Mouse (Mus musculus) midbrain, embryonic 10.5 days (tissue): ENCODE measurements at regions not wholly inside any gene's neighbourhood (a gene's known extent, or its start where the extent isn't known, plus 50 kb on each side); places are given as distances from the start of the nearest gene placed in this dataset.
A peak's percentile ranks its signal among the peaks of the same experiment; 100 is the strongest.

ENCODE experiments used
- DNase-seq: peaks from one replicate; pipeline ENCODE4 v3.0.0-alpha.2; 2017; ENCODE audit warnings: low spot score
- H3K27ac ChIP-seq: fragments of 300-500 bp; sonication (generic); replicated peaks from 2 replicates; pipeline ENCODE4 v1.5.1; 2016; ENCODE audit warnings: mild to moderate bottlenecking
- H3K27me3 ChIP-seq: fragments of 300-500 bp; sonication (generic); 2 replicates; pipeline ENCODE4 v1.6.1; 2016; ENCODE audit warnings: low read depth, mild to moderate bottlenecking; ENCODE audit not compliant: poor library complexity, severe bottlenecking
- H3K36me3 ChIP-seq: fragments of 300-500 bp; sonication (generic); 2 replicates; pipeline ENCODE4 v1.6.1; 2016; ENCODE audit warnings: mild to moderate bottlenecking, moderate library complexity
- H3K4me1 ChIP-seq: fragments of 300-500 bp; sonication (generic); 2 replicates; pipeline ENCODE4 v1.6.1; 2016
- H3K4me3 ChIP-seq: fragments of 300-500 bp; sonication (generic); 2 replicates; pipeline ENCODE4 v1.5.1; 2016; ENCODE audit warnings: mild to moderate bottlenecking, moderate library complexity
- H3K9me3 ChIP-seq: fragments of 300-500 bp; sonication (generic); replicated peaks from 2 replicates; pipeline ENCODE4 v1.6.1; 2016; ENCODE audit warnings: mild to moderate bottlenecking
- WGBS: fragments of 180-500 bp; shearing (Covaris S2); methylation state at CpG from one replicate; pipeline ENCODE4 v1.1.7; 2016; 5-methylcytosine and 5-hydroxymethylcytosine counted together

DNA sequence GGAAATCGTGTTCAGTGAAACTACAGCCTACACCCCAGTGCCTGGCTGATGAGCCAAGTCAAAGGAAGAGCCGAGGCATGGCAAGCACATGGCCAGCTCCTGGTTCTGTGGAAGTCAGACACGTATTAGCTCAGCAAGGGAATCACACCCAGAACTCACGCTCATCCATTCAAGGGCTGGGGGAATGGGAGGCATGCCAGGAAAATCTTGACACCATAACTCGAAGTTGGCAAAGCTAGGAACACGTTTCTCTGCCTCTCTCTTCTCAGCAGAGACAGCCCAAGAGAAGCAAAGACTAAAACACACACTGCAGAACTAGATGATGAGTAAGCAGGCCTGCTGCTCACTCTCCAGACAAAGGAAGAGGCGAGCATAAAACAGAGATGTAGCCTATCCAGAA is 53.5 kb upstream of the Ypel5 start:
- Histone ChIP-seq H3K9me3 (no peaks in the 10 kb centered on the region), H3K27ac (no peak overlapping the region), H3K36me3 (no peaks in the 10 kb centered on the region), H3K4me3 (no peak overlapping the region), H3K4me1 (no peaks in the 10 kb centered on the region), H3K27me3 (no peaks in the 10 kb centered on the region)
- no peak for DNase-seq
- 73% methylated on average over 7 of the region's 7 CpGs for WGBS

DNA sequence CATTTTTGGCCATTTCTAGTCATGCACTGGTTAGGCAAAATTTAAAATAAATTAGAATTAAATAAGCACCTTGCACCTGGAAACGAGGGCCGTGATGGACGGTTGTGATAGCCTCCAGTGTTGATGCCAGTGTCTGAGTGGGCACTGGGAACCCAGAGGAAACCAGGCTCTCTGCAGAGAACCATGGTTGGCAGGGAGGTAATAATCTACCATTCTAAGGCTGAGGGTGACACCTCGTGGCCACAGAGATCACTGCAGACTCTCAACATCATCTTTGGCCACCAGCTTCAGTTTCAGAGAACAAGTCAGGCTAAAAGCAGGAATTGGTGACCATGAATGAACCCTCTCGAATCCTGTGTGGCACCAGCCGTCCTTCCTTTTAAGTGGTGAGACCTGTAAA is 54.5 kb upstream of the Ypel5 start:
- no peak overlapping the region for H3K27ac ChIP-seq
- peak; percentile 53 for DNase-seq
- 31% methylated on average over 6 of the region's 6 CpGs for WGBS
- no peaks in the 10 kb centered on the region for H3K27me3 ChIP-seq
- H3K9me3 ChIP-seq = no peaks in the 10 kb centered on the region
- H3K4me3 ChIP-seq = no peak overlapping the region
- H3K36me3 ChIP-seq = no peaks in the 10 kb centered on the region
- H3K4me1 ChIP-seq = no peaks in the 10 kb centered on the region

- 74% methylated on average over 4 of the region's 4 CpGs for WGBS
- Histone ChIP-seq H3K36me3 (no peaks in the 10 kb centered on the region), H3K4me1 (no peaks in the 10 kb centered on the region), H3K4me3 (no peak overlapping the region), H3K27ac (no peak overlapping the region), H3K27me3 (no peaks in the 10 kb centered on the region), H3K9me3 (no peaks in the 10 kb centered on the region)
- no peak for DNase-seq
Observed at GRCm38 (mm10) chr17:72768266-72768665, 68.0 kb upstream of the Ypel5 start.

GRCm38 (mm10) chr17:72760937-72761336 is 75.3 kb upstream of the Ypel5 start:
- no peak for DNase-seq
- Histone ChIP-seq H3K27ac (no peak overlapping the region), H3K4me1 (no peaks in the 10 kb centered on the region), H3K27me3 (no peaks in the 10 kb centered on the region), H3K4me3 (no peak overlapping the region), H3K9me3 (no peaks in the 10 kb centered on the region), H3K36me3 (no peaks in the 10 kb centered on the region)
- WGBS = 69% methylated on average over 3 of the region's 3 CpGs

DNA sequence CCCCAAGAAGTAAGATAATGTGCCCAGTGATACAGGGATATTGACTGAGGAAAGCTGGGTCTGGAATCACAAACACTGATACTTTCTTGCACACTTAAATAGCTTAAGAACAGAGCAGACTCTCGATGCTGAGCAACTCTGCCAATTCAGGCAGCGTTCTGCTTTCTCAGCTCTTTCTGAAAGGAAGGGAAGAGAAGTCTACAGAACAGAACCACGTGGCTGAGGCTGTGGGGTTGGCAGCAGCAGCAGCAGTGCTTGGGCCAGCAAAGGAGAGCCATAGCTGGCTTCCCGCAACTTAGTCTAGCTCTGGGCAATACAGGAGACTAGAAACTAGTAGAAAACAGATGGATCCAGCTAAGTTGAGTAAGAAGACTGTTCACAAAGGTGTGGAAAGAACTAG is 89.8 kb upstream of the Ypel5 start:
- DNase-seq = no peak
- no peak overlapping the region for H3K4me3 ChIP-seq
- WGBS = 68% methylated on average over 4 of the region's 4 CpGs
- no peak overlapping the region for H3K27ac ChIP-seq
- H3K4me1 ChIP-seq = no peaks in the 10 kb centered on the region
- H3K9me3 ChIP-seq = no peaks in the 10 kb centered on the region
- no peaks in the 10 kb centered on the region for H3K36me3 ChIP-seq
- no peaks in the 10 kb centered on the region for H3K27me3 ChIP-seq

DNA sequence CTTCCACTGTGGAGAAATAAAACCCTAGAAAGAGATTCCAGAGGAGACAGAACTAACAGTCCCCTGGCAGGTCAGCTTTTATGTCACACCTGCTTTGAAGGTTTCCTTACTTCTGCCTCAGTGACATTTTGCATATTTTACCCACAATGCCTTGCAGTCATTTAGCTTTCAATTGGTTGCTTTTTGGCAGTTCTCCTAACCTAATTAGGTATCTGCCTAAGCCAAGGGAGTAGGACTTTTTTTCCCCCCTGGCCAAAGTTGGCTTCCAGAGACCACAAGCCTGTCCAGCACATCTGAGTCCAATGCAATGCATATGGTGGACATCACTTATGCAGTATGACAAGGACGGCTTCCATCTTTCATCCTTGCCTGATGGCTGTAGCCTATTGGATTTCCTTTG is 103.2 kb upstream of the Ypel5 start:
- no peaks in the 10 kb centered on the region for H3K4me1 ChIP-seq
- WGBS = 94% methylated on average over 1 of the region's 1 CpGs
- no peaks in the 10 kb centered on the region for H3K9me3 ChIP-seq
- H3K36me3 ChIP-seq = no peaks in the 10 kb centered on the region
- H3K27ac ChIP-seq = no peak overlapping the region
- DNase-seq = no peak
- H3K27me3 ChIP-seq = no peaks in the 10 kb centered on the region
- no peak overlapping the region for H3K4me3 ChIP-seq

DNA sequence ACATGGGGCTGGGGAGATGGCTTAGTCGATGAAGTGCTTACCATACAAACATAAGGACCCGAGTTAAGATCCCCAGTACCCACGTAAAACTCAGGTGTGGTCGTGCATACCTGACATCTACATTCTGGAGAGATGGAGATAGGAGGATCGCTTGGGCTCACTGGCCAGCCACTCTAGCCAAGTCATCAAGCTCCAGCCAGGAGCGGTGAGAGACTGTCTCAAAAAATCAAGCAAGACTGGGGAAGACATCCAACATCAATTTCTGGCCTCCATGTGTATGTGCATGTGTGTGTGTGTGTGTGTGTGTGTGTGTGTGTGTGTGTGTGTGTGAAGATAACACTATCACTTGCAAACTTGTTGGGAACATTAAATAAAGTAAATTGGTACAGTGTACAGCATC is 104.6 kb upstream of the Ypel5 start:
- H3K27ac ChIP-seq = no peak overlapping the region
- H3K36me3 ChIP-seq = no peaks in the 10 kb centered on the region
- H3K9me3 ChIP-seq = no peaks in the 10 kb centered on the region
- DNase-seq = no peak
- H3K27me3 ChIP-seq = no peaks in the 10 kb centered on the region
- 95% methylated on average over 6 of the region's 6 CpGs for WGBS
- no peak overlapping the region for H3K4me3 ChIP-seq
- no peaks in the 10 kb centered on the region for H3K4me1 ChIP-seq

DNA sequence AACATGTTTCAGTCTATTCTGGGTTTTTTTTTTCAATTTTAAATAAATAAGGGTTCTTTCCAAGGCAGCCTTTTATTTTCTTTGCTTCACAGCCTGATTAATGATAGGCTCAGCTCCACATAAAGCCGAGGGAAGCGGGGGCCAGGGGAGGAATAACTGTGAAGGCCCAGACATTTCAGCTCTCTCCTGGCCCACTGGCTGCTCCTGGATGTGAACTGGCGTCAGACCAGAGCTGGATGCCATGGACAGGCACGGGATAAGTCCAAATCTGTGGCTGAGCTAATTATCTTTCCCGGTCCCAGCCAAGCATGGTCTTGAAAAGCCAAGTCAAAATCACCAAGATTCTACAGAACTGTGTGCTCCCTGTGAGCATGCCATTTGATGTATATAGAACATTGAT is 105.1 kb upstream of the Ypel5 start:
- no peaks in the 10 kb centered on the region for H3K27me3 ChIP-seq
- H3K4me1 ChIP-seq = no peaks in the 10 kb centered on the region
- H3K9me3 ChIP-seq = no peaks in the 10 kb centered on the region
- DNase-seq = no peak
- no peaks in the 10 kb centered on the region for H3K36me3 ChIP-seq
- no peak overlapping the region for H3K4me3 ChIP-seq
- 86% methylated on average over 5 of the region's 5 CpGs for WGBS
- no peak overlapping the region for H3K27ac ChIP-seq

GRCm38 (mm10) chr17:72720753-72721152 is 115.5 kb upstream of the Ypel5 start:
- Histone ChIP-seq H3K27ac (no peak overlapping the region), H3K4me1 (no peaks in the 10 kb centered on the region), H3K27me3 (no peaks in the 10 kb centered on the region), H3K36me3 (no peaks in the 10 kb centered on the region), H3K4me3 (no peak overlapping the region), H3K9me3 (no peaks in the 10 kb centered on the region)
- WGBS = 59% methylated on average over 7 of the region's 7 CpGs
- DNase-seq = peak; percentile 27

DNA sequence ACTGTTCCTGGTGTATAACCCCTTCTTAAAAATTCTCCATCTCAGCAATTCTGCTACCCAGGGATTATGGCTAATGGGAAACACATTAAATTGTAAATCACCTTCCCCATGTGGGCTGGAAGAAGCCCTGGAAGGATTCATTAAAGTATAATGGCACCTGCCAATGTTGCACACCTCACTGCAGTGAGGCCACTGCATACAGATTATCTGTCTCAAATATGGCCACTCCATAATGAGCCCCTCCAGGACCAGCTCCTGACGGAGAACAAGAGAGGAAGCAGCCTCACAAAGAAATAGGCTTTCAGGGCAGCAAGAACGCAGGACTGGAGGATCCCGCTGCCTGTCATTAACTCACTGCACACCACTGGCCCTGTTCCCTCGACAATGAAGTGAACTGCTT is 115.2 kb upstream of the Alk start:
- H3K4me1 ChIP-seq = no peaks in the 10 kb centered on the region
- no peaks in the 10 kb centered on the region for H3K27me3 ChIP-seq
- H3K27ac ChIP-seq = no peak overlapping the region
- no peaks in the 10 kb centered on the region for H3K9me3 ChIP-seq
- H3K36me3 ChIP-seq = no peaks in the 10 kb centered on the region
- no peak for DNase-seq
- 78% methylated on average over 4 of the region's 4 CpGs for WGBS
- no peak overlapping the region for H3K4me3 ChIP-seq

- Histone ChIP-seq H3K27ac (no peak overlapping the region), H3K36me3 (no peaks in the 10 kb centered on the region), H3K4me1 (no peaks in the 10 kb centered on the region), H3K27me3 (no peaks in the 10 kb centered on the region), H3K4me3 (no peak overlapping the region), H3K9me3 (no peaks in the 10 kb centered on the region)
- whole genome bisulfite sequencing = 85% methylated on average over 7 of the region's 7 CpGs
- DNase-seq = no peak
Observed at GRCm38 (mm10) chr17:72691630-72692029, 87.2 kb upstream of the Alk start.

- no peaks in the 10 kb centered on the region for H3K27me3 ChIP-seq
- H3K27ac ChIP-seq = no peak overlapping the region
- no peak for DNase-seq
- no peak overlapping the region for H3K4me3 ChIP-seq
- H3K9me3 ChIP-seq = no peaks in the 10 kb centered on the region
- WGBS = 95% methylated on average over 10 of the region's 10 CpGs
- no peaks in the 10 kb centered on the region for H3K36me3 ChIP-seq
- H3K4me1 ChIP-seq = no peaks in the 10 kb centered on the region
Observed at GRCm38 (mm10) chr17:72689606-72690005, 85.2 kb upstream of the Alk start.

- WGBS = 84% methylated on average over 8 of the region's 8 CpGs
- DNase-seq = no peak
Observed at GRCm38 (mm10) chr17:72688800-72689199, 84.4 kb upstream of the Alk start.

GRCm38 (mm10) chr17:72674658-72675057 is 70.2 kb upstream of the Alk start:
- H3K4me3 ChIP-seq = no peak overlapping the region
- H3K27ac ChIP-seq = no peak overlapping the region
- WGBS = 86% methylated on average over 4 of the region's 4 CpGs
- no peaks in the 10 kb centered on the region for H3K36me3 ChIP-seq
- no peaks in the 10 kb centered on the region for H3K4me1 ChIP-seq
- DNase-seq = no peak
- H3K9me3 ChIP-seq = no peaks in the 10 kb centered on the region
- no peaks in the 10 kb centered on the region for H3K27me3 ChIP-seq

More at GRCm38 (mm10) chr17:72688800-72689199, 84.4 kb upstream of the Alk start:
- Histone ChIP-seq H3K27ac (no peak overlapping the region), H3K36me3 (no peaks in the 10 kb centered on the region), H3K27me3 (no peaks in the 10 kb centered on the region), H3K4me1 (no peaks in the 10 kb centered on the region), H3K9me3 (no peaks in the 10 kb centered on the region), H3K4me3 (no peak overlapping the region)
